ENCODE assay signal across 19 mouse cellular contexts in genomic region chr1:165195396-165195960, GRCm38 (mm10). TPM values are rescaled to one million over a fixed set of nuclear protein-coding genes. Genes with fewer than 3 reads are reported as not detected.
DNase-seq lines count a peak whose midpoint lies in the region; ATAC-seq lines count a peak whose summit lies in the region.
"Had no signal": no experiment of that assay in that cellular context is flagged by ENCODE, and none has a peak within 500 bp of the region (broad histone marks: within the 10 kb centered on the region; RNA-seq: fewer than 3 reads in every experiment).

No protein-coding gene starts in this region.

- H3K4me3 ChIP-seq in megakaryocyte, embryonic 14.5 days (replicated peaks), result peak overlapping the region; percentile 94
- no peak overlapping the region for H3K4me3 ChIP-seq in liver, embryonic 16.5 days (ENCODE audit: low read depth, low read length)
- H3K4me3 ChIP-seq in hindbrain, embryonic 10.5 days, result no peak overlapping the region
- H3K4me3 ChIP-seq in forebrain, embryonic 11.5 days (ENCODE audit: low read depth, low read length), result no peak overlapping the region

- 0 out of 2 replicates have a peak overlapping the region, but pooled peaks have one; percentile 11 for H3K27ac ChIP-seq in liver, embryonic 16.5 days (ENCODE audit: low read length)
- H3K27ac ChIP-seq in hindbrain, embryonic 10.5 days, result no peak overlapping the region
- no peak overlapping the region for H3K27ac ChIP-seq in forebrain, embryonic 11.5 days (ENCODE audit: low read depth, low read length)
- H3K27ac ChIP-seq: hindbrain, postnatal 0 days; midbrain, embryonic 10.5 days had no signal

- peak overlapping the region; percentile 88 for H3K4me2 ChIP-seq in liver, embryonic 16.5 days (ENCODE audit: low read depth, low read length)
- H3K4me2 ChIP-seq in forebrain, embryonic 11.5 days (ENCODE audit: low read depth, low read length, severe bottlenecking), result no peak overlapping the region

- peak; percentile 26 for DNase-seq in CD4-positive, CD25-positive, alpha-beta regulatory T cell, adult 2 months (ENCODE audit: low read depth, low spot score)
- no peak for DNase-seq in hindbrain, embryonic 10.5 days (ENCODE audit: low spot score)
- no peak for DNase-seq in forebrain, embryonic 11.5 days (ENCODE audit: low spot score)
- DNase-seq in kidney, postnatal 25 days, result no peak
- DNase-seq: cerebellum, adult 2 months; forebrain, postnatal 0 days; kidney, postnatal 4 days; layer of hippocampus, postnatal 36 days; left cerebral cortex, postnatal 4 days; right cerebral cortex, postnatal 14 days; thymus, postnatal 14 days had no signal

- WGBS in liver, embryonic 16.5 days (ENCODE audit: insufficient replicate concordance), result 40% methylated on average over 3 of the region's 3 CpGs
- 65% methylated on average over 3 of the region's 3 CpGs for WGBS in hindbrain, embryonic 10.5 days
- 72% methylated on average over 3 of the region's 3 CpGs for WGBS in forebrain, embryonic 11.5 days

- peaks cover 2% of the 10 kb centered on the region for H3K36me3 ChIP-seq in megakaryocyte, embryonic 14.5 days (replicated peaks; ENCODE audit: low read length)
- H3K36me3 ChIP-seq in liver, embryonic 16.5 days (ENCODE audit: control insufficient read depth, insufficient read depth), result no peaks in the 10 kb centered on the region
- no peaks in the 10 kb centered on the region for H3K36me3 ChIP-seq in hindbrain, embryonic 10.5 days
- H3K36me3 ChIP-seq in forebrain, embryonic 11.5 days (ENCODE audit: control insufficient read depth, insufficient read depth, low read length), result no peaks in the 10 kb centered on the region
- H3K36me3 ChIP-seq: embryonic facial prominence, embryonic 15.5 days; midbrain, embryonic 10.5 days had no signal

- no peak for ATAC-seq in CD4-positive, CD25-positive, alpha-beta regulatory T cell, adult 4 months
- ATAC-seq in megakaryocyte, adult 5-6 weeks (ENCODE audit: poor library complexity, severe bottlenecking), result no peak
- ATAC-seq in liver, embryonic 16.5 days (ENCODE audit: low read depth), result no peak
- ATAC-seq in forebrain, embryonic 11.5 days (replicated peaks; ENCODE audit: low FRiP score), result no peak

- peaks cover 3% of the 10 kb centered on the region for H3K27me3 ChIP-seq in megakaryocyte, embryonic 14.5 days (replicated peaks)
- no peaks in the 10 kb centered on the region for H3K27me3 ChIP-seq in liver, embryonic 16.5 days (ENCODE audit: control insufficient read depth, insufficient read depth, low read depth, low read length)
- peaks cover 20% of the 10 kb centered on the region for H3K27me3 ChIP-seq in hindbrain, embryonic 10.5 days (ENCODE audit: insufficient read depth, poor library complexity, severe bottlenecking)
- H3K27me3 ChIP-seq in forebrain, embryonic 11.5 days (ENCODE audit: control insufficient read depth, insufficient read depth, low read length), result no peaks in the 10 kb centered on the region
- H3K27me3 ChIP-seq: embryonic facial prominence, embryonic 15.5 days had no signal

- no peaks in the 10 kb centered on the region for H3K9me3 ChIP-seq in megakaryocyte, embryonic 14.5 days
- no peaks in the 10 kb centered on the region for H3K9me3 ChIP-seq in liver, embryonic 16.5 days (replicated peaks; ENCODE audit: control insufficient read depth, low read length)
- no peaks in the 10 kb centered on the region for H3K9me3 ChIP-seq in hindbrain, embryonic 10.5 days
- no peaks in the 10 kb centered on the region for H3K9me3 ChIP-seq in forebrain, embryonic 11.5 days (ENCODE audit: control insufficient read depth, low read length)
- H3K9me3 ChIP-seq: embryonic facial prominence, embryonic 15.5 days; midbrain, embryonic 10.5 days had no signal

- no peak overlapping the region; the same call in 1 of the 2 replicates for H3K9ac ChIP-seq in liver, embryonic 16.5 days (ENCODE audit: low read depth, low read length)
- H3K9ac ChIP-seq in forebrain, embryonic 11.5 days (ENCODE audit: low read length), result no peak overlapping the region
- H3K9ac ChIP-seq: forebrain, postnatal 0 days had no signal

- H3K4me1 ChIP-seq in megakaryocyte, embryonic 14.5 days, result peaks cover 68% of the 10 kb centered on the region
- H3K4me1 ChIP-seq in liver, embryonic 16.5 days (ENCODE audit: control insufficient read depth, low read depth, low read length), result peaks cover 21% of the 10 kb centered on the region
- peaks cover 21% of the 10 kb centered on the region for H3K4me1 ChIP-seq in hindbrain, embryonic 10.5 days (replicated peaks)
- H3K4me1 ChIP-seq in forebrain, embryonic 11.5 days (replicated peaks; ENCODE audit: control insufficient read depth, insufficient read depth, low read length), result no peaks in the 10 kb centered on the region

RNA-seq across cellular contexts. Expression of gene Sft2d2, which starts 1.2 kb away (rescaled TPM):
- polyA plus RNA-seq in CD4-positive, CD25-positive, alpha-beta regulatory T cell, adult 4 months (2017; shearing (Covaris generic)), result 10 to 100 TPM; 25.2 to 34.2 TPM
- 1.7 TPM in 1 of 2 replicates, not detected in the other for polyA plus RNA-seq in megakaryocyte, embryonic 14.5 days (2012; ENCODE audit: insufficient read depth, low replicate concordance)
- total RNA-seq in megakaryocyte, adult 5-6 weeks (2015), result 36.7 and 40.6 TPM in 2 replicates
- 43.9 and 46.4 TPM in 2 replicates for total RNA-seq in megakaryocyte, adult 5-6 weeks (2017)
- 9.1 and 9.8 TPM in 2 replicates for polyA plus RNA-seq in liver, embryonic 16.5 days (2015; fragmentation: Nextera tagmentation; extraction: Ambion mirVana)
- polyA plus RNA-seq in hindbrain, embryonic 10.5 days (2016; fragmentation: Nextera tagmentation; extraction: Ambion mirVana), result 8.9 and 9.4 TPM in 2 replicates
- polyA plus RNA-seq in forebrain, embryonic 11.5 days (2014; fragmentation: Nextera tagmentation; extraction: Ambion mirVana), result 13.2 and 14.0 TPM in 2 replicates

RNA-seq across cellular contexts. Expression of gene Tbx19, which starts 34.9 kb away (rescaled TPM):
- polyA plus RNA-seq in CD4-positive, CD25-positive, alpha-beta regulatory T cell, adult 4 months (2017; shearing (Covaris generic)), result not detected
- polyA plus RNA-seq in megakaryocyte, embryonic 14.5 days (2012; ENCODE audit: insufficient read depth, low replicate concordance), result 0.30 TPM in 1 of 2 replicates, not detected in the other
- total RNA-seq in megakaryocyte, adult 5-6 weeks (2015), result not detected in 2 replicates
- total RNA-seq in megakaryocyte, adult 5-6 weeks (2017), result not detected in 2 replicates
- polyA plus RNA-seq in liver, embryonic 16.5 days (2015; fragmentation: Nextera tagmentation; extraction: Ambion mirVana), result not detected in 2 replicates
- polyA plus RNA-seq in hindbrain, embryonic 10.5 days (2016; fragmentation: Nextera tagmentation; extraction: Ambion mirVana), result not detected in 2 replicates
- polyA plus RNA-seq in forebrain, embryonic 11.5 days (2014; fragmentation: Nextera tagmentation; extraction: Ambion mirVana), result not detected in 2 replicates
- total RNA-seq: forebrain, postnatal 0 days; hindbrain, postnatal 0 days; layer of hippocampus, postnatal 36 days; left cerebral cortex, postnatal 4 days had no signal
- polyA plus RNA-seq: cerebellum, adult 2 months; embryonic facial prominence, embryonic 15.5 days; forebrain, postnatal 0 days; heart, postnatal 0 days; hindbrain, postnatal 0 days; midbrain, embryonic 10.5 days had no signal

RNA-seq across cellular contexts. Expression of gene Tiprl, which starts 41.3 kb away (rescaled TPM):
- polyA plus RNA-seq in CD4-positive, CD25-positive, alpha-beta regulatory T cell, adult 4 months (2017; shearing (Covaris generic)), result 100 to 1,000 TPM; 112 to 127 TPM
- polyA plus RNA-seq in megakaryocyte, embryonic 14.5 days (2012; ENCODE audit: insufficient read depth, low replicate concordance), result 2.5 and 21.2 TPM in 2 replicates
- 25.7 and 25.8 TPM in 2 replicates for total RNA-seq in megakaryocyte, adult 5-6 weeks (2015)
- total RNA-seq in megakaryocyte, adult 5-6 weeks (2017), result 49.6 and 52.0 TPM in 2 replicates
- polyA plus RNA-seq in liver, embryonic 16.5 days (2015; fragmentation: Nextera tagmentation; extraction: Ambion mirVana), result 36.4 and 38.4 TPM in 2 replicates
- polyA plus RNA-seq in hindbrain, embryonic 10.5 days (2016; fragmentation: Nextera tagmentation; extraction: Ambion mirVana), result 97.1 and 98.4 TPM in 2 replicates
- 104 and 109 TPM in 2 replicates for polyA plus RNA-seq in forebrain, embryonic 11.5 days (2014; fragmentation: Nextera tagmentation; extraction: Ambion mirVana)
